Mouse (Mus musculus) liver, adult 2 months (tissue): Measurements from ENCODE around the gene Ankle2. TPM values are rescaled to one million over a fixed set of nuclear protein-coding genes. Genes with fewer than 3 reads are reported as not detected.

Source experiments
- DNase-seq: peaks from one replicate; pipeline ENCODE4 v3.0.0-alpha.2; 2011; ENCODE audit warnings: low read depth, low spot score; ENCODE audit errors: extremely low read depth
- H3K27ac ChIP-seq: fragments of 200-500 bp; replicated peaks from 2 replicates; pipeline ENCODE4 v1.5.1; 2012; ENCODE audit warnings: low read depth, mild to moderate bottlenecking, control low read depth, inconsistent platforms, low read length; ENCODE audit not compliant: insufficient read depth
- H3K27me3 ChIP-seq: fragments of 200-500 bp; 2 replicates; pipeline ENCODE4 v1.6.1; 2012; ENCODE audit warnings: mild to moderate bottlenecking, moderate library complexity, low read length, inconsistent platforms; ENCODE audit not compliant: control insufficient read depth, insufficient read depth
- H3K36me3 ChIP-seq: fragments of 200-500 bp; 2 replicates; pipeline ENCODE4 v1.6.1; 2012; ENCODE audit warnings: low read length, inconsistent platforms; ENCODE audit not compliant: control insufficient read depth, insufficient read depth
- H3K4me1 ChIP-seq: fragments of 200-500 bp; 2 replicates; pipeline ENCODE4 v1.6.1; 2011; ENCODE audit warnings: low read length; ENCODE audit not compliant: control insufficient read depth, insufficient read depth
- H3K4me3 ChIP-seq: fragments of 200-500 bp; 2 replicates; pipeline ENCODE4 v1.5.1; 2011; ENCODE audit warnings: low read depth, mild to moderate bottlenecking, control low read depth, low read length, moderate library complexity; ENCODE audit not compliant: insufficient read depth
- H3K79me2 ChIP-seq: fragments of 200-500 bp; 2 replicates; pipeline ENCODE4 v1.6.1; 2012; ENCODE audit warnings: inconsistent platforms, mild to moderate bottlenecking, low read length, moderate library complexity; ENCODE audit not compliant: control insufficient read depth, insufficient read depth
- H3K9ac ChIP-seq: fragments of 200-500 bp; 2 replicates; pipeline ENCODE4 v1.6.1; 2012; ENCODE audit warnings: low read depth, mild to moderate bottlenecking, control low read depth, inconsistent platforms, low read length
- CTCF ChIP-seq: fragments of 200-500 bp; IDR thresholded peaks from 2 replicates; pipeline ENCODE4 v1.5.1; 2011; ENCODE audit warnings: low read depth, low read length, control low read depth
- POLR2A ChIP-seq: fragments of 200-500 bp; IDR thresholded peaks from 2 replicates; pipeline ENCODE4 v1.6.1; 2011; ENCODE audit warnings: low read length, control low read depth; ENCODE audit not compliant: insufficient read depth; ENCODE audit errors: extremely low read depth
- WGBS: fragments of 180-500 bp; shearing (Covaris S2); methylation state at CpG from one replicate; pipeline ENCODE4 v1.1.7; 2018; 5-methylcytosine and 5-hydroxymethylcytosine counted together
- polyA plus RNA-seq: library from polyadenylated mRNA; depleted of rRNA; stranded (reverse); fragments of >200 nt; gene quantifications from 2 replicates; pipeline ENCODE4 v1.2.3, GENCODE M21; 2012; rRNA removed
- total RNA-seq: library from RNA; depleted of rRNA; stranded (reverse); fragments of >200 nt; gene quantifications from 2 replicates; pipeline ENCODE4 v1.2.3, GENCODE M21; 2014; rRNA removed

Gene Ankle2
- total RNA-seq (16.5 and 17.0 TPM in 2 replicates), polyA plus RNA-seq (4.9 and 5.6 TPM in 2 replicates)

DNA sequence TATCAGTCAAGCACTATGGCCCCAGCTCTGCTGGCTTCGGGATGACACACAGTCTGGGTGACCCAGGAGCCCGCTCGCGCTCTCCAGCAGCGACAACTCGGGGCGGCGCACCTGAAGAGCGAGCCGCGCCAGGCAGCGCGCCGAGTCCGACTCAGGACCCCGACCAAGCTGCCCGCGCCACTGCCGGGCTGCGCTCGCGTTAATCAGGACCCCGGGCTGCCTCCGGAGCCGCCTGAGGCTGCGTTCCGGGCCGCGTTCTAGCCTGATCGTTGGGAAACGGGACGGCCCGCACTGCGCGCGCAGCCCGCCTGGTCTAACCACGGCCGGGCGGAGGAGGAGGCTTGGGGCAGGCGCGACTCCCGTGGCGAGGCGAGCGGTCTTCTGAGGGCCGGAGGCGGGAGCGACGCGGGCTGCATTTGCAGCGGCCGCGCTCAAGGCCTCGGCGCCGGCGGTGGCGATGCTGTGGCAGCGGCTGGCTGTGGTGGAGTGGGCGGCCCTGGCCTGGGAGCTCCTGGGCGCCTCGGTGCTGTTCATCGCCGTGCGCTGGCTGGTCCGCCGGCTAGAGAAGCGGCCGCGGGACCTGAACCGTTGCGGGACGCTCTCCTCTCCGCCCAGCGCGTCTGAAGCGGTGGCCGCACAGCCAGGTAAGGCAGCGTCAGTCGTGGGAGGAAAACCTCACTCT, at the start of gene Ankle2:
Ankle2 (plus strand) TSS at position 225 of the 682 bp plus-strand sequence.
- Histone ChIP-seq H3K4me1 (peaks cover 8% of the 10 kb centered on the region), H3K27me3 (no peaks in the 10 kb centered on the region), H3K79me2 (peaks cover 7% of the 10 kb centered on the region; the same call in 1 of the 2 replicates), H3K4me3 (peak within 1 kb of the TSS; percentile 70), H3K27ac (peak within 1 kb of the TSS; percentile 87), H3K9ac (peak within 1 kb of the TSS; percentile 96), H3K36me3 (peaks cover 5% of the 10 kb centered on the region)
- peak; percentile 75 for DNase-seq
- WGBS = under 1% methylated on average over 81 of the region's 81 CpGs
- TF ChIP-seq CTCF (no peak), POLR2A (no peak; the same call in 1 of the 2 replicates)

DNA sequence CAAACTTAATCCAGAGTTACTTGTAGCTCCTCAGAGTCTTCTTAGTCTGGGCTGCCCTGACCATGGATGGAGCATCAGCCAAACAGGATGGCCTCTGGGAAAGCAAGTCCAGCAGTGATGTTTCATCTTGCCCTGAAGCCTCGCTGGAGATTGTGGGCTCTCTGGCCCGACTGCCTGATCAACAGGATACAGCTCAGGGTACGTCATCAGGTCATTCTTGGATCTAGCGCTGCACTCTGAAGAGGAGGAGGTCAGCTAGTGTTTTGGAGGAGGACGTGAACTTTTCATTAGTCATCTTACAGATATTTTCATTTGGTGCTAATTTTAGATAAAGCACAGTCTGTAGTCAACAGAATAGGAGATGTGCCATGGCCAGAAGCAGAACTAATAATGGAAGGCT, 49.1 kb upstream of the Ankle2 start:
- H3K36me3 ChIP-seq = peaks cover 40% of the 10 kb centered on the region
- H3K27ac ChIP-seq = no peak overlapping the region
- H3K4me1 ChIP-seq = peaks cover 7% of the 10 kb centered on the region; the same call in 1 of the 2 replicates
- H3K27me3 ChIP-seq = no peaks in the 10 kb centered on the region
- 81% methylated on average over 5 of the region's 5 CpGs for WGBS
- no peak for TF ChIP-seq CTCF
- TF ChIP-seq POLR2A = no peak
- DNase-seq = peak; percentile 23
- no peak overlapping the region for H3K9ac ChIP-seq
- H3K4me3 ChIP-seq = no peak overlapping the region
- H3K79me2 ChIP-seq = peaks cover 17% of the 10 kb centered on the region; the same call in 1 of the 2 replicates

DNA sequence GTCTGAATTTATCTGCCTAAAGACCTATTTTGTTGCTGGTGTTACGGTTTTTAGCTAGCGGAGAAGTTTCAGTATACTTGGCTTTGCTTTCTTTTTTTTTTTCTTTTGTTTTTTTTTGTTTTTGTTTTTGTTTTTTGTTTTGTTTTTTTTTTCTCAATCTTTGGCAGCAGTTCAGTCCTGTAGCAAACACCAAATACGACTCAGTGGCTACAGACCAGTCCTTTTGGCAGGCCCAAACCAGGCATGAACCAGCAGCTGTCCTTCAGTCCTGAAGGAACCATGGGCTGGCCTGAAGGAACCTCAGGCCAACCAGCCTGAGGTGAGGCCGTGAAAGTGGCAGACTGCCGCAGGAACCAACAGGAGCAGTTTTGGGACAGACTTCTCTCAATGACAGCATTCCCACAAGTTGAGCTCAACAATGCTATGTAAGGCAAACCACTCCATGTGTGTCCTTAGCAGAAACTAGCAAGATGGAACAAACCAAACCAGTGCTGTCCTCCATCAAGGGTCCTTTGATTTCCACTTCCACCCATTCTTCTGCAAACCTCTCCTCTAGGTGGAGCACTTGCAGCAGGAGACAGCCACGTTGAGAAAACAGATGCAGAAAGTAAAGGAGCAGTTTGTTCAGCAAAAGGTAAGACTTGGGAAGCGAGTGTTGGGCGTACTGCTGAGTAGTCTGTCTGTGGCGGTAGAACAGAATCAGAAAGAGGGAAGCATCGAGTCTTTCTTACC, 27.5 kb upstream of the Ankle2 start:
- no peak for DNase-seq
- H3K36me3 ChIP-seq = peaks cover 68% of the 10 kb centered on the region

DNA sequence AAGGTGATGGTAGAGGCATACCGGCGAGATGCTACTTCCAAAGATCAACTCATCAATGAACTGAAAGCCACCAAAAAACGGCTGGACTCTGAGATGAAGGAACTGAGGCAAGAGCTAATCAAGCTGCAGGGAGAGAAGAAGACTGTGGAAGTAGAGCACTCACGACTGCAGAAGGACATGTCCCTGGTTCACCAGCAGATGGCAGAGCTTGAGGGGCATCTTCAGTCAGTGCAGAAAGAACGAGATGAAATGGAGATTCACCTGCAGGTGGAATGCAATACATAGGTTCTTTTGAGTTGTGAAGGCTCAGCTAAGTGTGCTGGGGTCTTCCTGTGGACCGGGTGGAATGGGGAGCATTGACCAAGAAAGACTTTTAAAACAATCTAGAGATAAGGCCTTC, 26.0 kb upstream of the Ankle2 start:
- Histone ChIP-seq H3K79me2 (no peaks in the 10 kb centered on the region), H3K4me1 (no peaks in the 10 kb centered on the region), H3K27ac (no peak overlapping the region), H3K4me3 (no peak overlapping the region), H3K27me3 (no peaks in the 10 kb centered on the region), H3K36me3 (peaks cover 79% of the 10 kb centered on the region), H3K9ac (no peak overlapping the region)
- TF ChIP-seq POLR2A = no peak
- peak; percentile 32; the same call in 1 of the 2 replicates for TF ChIP-seq CTCF
- no peak for DNase-seq
- WGBS = 82% methylated on average over 6 of the region's 6 CpGs

More for the DNA sequence above, 27.5 kb upstream of the Ankle2 start:
- Histone ChIP-seq H3K27me3 (no peaks in the 10 kb centered on the region), H3K4me1 (no peaks in the 10 kb centered on the region), H3K79me2 (no peaks in the 10 kb centered on the region), H3K4me3 (no peak overlapping the region), H3K27ac (no peak overlapping the region), H3K9ac (no peak overlapping the region)
- TF ChIP-seq POLR2A (no peak), CTCF (no peak)
- 87% methylated on average over 10 of the region's 10 CpGs for WGBS

DNA sequence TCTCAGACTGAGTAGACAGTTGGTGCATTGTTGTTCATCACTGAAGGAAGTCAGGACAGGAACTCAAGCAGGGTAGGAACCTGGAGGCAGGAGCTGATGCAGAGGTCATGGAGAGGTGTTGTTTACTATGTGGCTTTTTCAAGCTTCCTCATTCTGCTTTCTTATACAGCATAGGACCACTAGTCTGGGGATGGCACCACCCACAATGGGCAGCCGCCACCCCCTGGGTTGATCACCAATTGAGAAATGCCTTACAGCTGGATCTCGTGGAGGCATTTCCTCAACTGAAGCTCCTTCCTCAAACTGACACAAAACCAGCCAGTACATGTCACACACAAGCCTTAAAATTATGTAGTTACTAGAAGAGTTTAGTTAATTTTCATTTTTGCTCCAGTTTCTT, 19.5 kb upstream of the Ankle2 start:
- H3K36me3 ChIP-seq = peaks cover 89% of the 10 kb centered on the region
- TF ChIP-seq POLR2A = no peak
- TF ChIP-seq CTCF = no peak

More for the DNA sequence above, 19.5 kb upstream of the Ankle2 start:
- H3K79me2 ChIP-seq = no peaks in the 10 kb centered on the region; the same call in 1 of the 2 replicates
- H3K27me3 ChIP-seq = no peaks in the 10 kb centered on the region
- no peak for DNase-seq
- WGBS = 81% methylated on average over 2 of the region's 2 CpGs
- H3K27ac ChIP-seq = no peak overlapping the region
- no peak overlapping the region for H3K9ac ChIP-seq
- H3K4me3 ChIP-seq = no peak overlapping the region
- H3K4me1 ChIP-seq = no peaks in the 10 kb centered on the region
